Mouse (Mus musculus): ENCODE measurements around the gene Cpvl.

Gene Cpvl

GRCm38 (mm10) chr6:53978571-53978970, at the start of gene Cpvl:
Cpvl (minus strand) TSS chr6:53978671.
- WGBS: 90% methylated on average over 5 of the region's 5 CpGs

GRCm38 (mm10) chr6:54023846-54024245, 45.4 kb upstream of the Cpvl start:
- WGBS: 96% methylated on average over 5 of the region's 5 CpGs

- WGBS: 66% methylated on average over 15 of the region's 15 CpGs
These were observed 42.8 kb upstream of the Cpvl start for GRCm38 (mm10) chr6:54021123-54021789.

- WGBS: 88% methylated on average over 5 of the region's 5 CpGs
These were observed 40.4 kb upstream of the Cpvl start for GRCm38 (mm10) chr6:54018861-54019260.

GRCm38 (mm10) chr6:54018038-54018437, 39.6 kb upstream of the Cpvl start:
- 70% methylated on average over 2 of the region's 2 CpGs for WGBS

GRCm38 (mm10) chr6:54012163-54012562, 33.7 kb upstream of the Cpvl start:
- 86% methylated on average over 1 of the region's 1 CpGs for WGBS

- 87% methylated on average over 9 of the region's 9 CpGs for WGBS
These were observed 31.9 kb upstream of the Cpvl start for GRCm38 (mm10) chr6:54010362-54010761.

- WGBS: 64% methylated on average over 4 of the region's 4 CpGs
These were observed 30.8 kb upstream of the Cpvl start for GRCm38 (mm10) chr6:54009293-54009692.

GRCm38 (mm10) chr6:54008448-54009120, 30.1 kb upstream of the Cpvl start:
- WGBS: 25% methylated on average over 16 of the region's 16 CpGs

- WGBS: 83% methylated on average over 4 of the region's 4 CpGs
These were observed 26.8 kb upstream of the Cpvl start for GRCm38 (mm10) chr6:54005302-54005701.

GRCm38 (mm10) chr6:53996226-53996955, 17.9 kb upstream of the Cpvl start:
- WGBS: 84% methylated on average over 3 of the region's 3 CpGs

- WGBS: 48% methylated on average over 4 of the region's 4 CpGs
These were observed 17.0 kb upstream of the Cpvl start for GRCm38 (mm10) chr6:53995519-53995918.

GRCm38 (mm10) chr6:53992386-53992785, 13.9 kb upstream of the Cpvl start:
- 76% methylated on average over 3 of the region's 3 CpGs for WGBS

- whole genome bisulfite sequencing: 93% methylated on average over 3 of the region's 3 CpGs
These were observed 8.8 kb upstream of the Cpvl start for GRCm38 (mm10) chr6:53987235-53987634.

- WGBS: 84% methylated on average over 14 of the region's 14 CpGs
These were observed 8.0 kb upstream of the Cpvl start for GRCm38 (mm10) chr6:53986273-53986985.

- 86% methylated on average over 6 of the region's 6 CpGs for WGBS
These were observed 5.3 kb upstream of the Cpvl start for GRCm38 (mm10) chr6:53983820-53984219.

- 74% methylated on average over 4 of the region's 4 CpGs for WGBS
These were observed 4.1 kb upstream of the Cpvl start for GRCm38 (mm10) chr6:53982612-53983011.

- WGBS: 70% methylated on average over 9 of the region's 9 CpGs
These were observed 3.7 kb upstream of the Cpvl start for GRCm38 (mm10) chr6:53982047-53982600.

GRCm38 (mm10) chr6:53980817-53981480, 2.5 kb upstream of the Cpvl start:
- WGBS: 97% methylated on average over 15 of the region's 15 CpGs

- WGBS: 85% methylated on average over 1 of the region's 1 CpGs
These were observed 4.4 kb downstream of the Cpvl start for GRCm38 (mm10) chr6:53974040-53974439.

- 45% methylated on average over 5 of the region's 5 CpGs for WGBS
These were observed 5.0 kb downstream of the Cpvl start for GRCm38 (mm10) chr6:53973468-53973867.
